Mouse (Mus musculus): Measurements from ENCODE around the gene Ak5.

- TF ChIP-seq CHD2 (IDR thresholded peaks at IDR 0.05; ENCODE audit: low read length) = no peak
- TF ChIP-seq ZC3H11A (IDR thresholded peaks at IDR 0.05; ENCODE audit: low read depth, low read length) = no peak
- TF ChIP-seq POLR2A (IDR thresholded peaks at IDR 0.05; ENCODE audit: low read depth, low read length) = no peak
- no peak for TF ChIP-seq CTCF (conservative IDR thresholded peaks at IDR 0.05 in 1 of 2, IDR thresholded peaks at IDR 0.05 in 1 of 2; ENCODE audit: low read depth in 2 of 2, low read length in 2 of 2)
- TF ChIP-seq EP300 (IDR thresholded peaks at IDR 0.05; ENCODE audit: low read length) = no peak
- no peak for TF ChIP-seq USF1 (IDR thresholded peaks at IDR 0.05; ENCODE audit: low read depth, low read length)
These were observed 152.2 kb downstream of the Ak5 start for GRCm38 (mm10) chr3:152515959-152516358.

All from CH12.LX (cell line).